Mouse (Mus musculus) heart, embryonic 16.5 days (tissue): ENCODE data around the gene Fam241b. TPM values are rescaled to one million over a fixed set of nuclear protein-coding genes. Genes with fewer than 3 reads are reported as not detected.

Source experiments
- polyA plus RNA-seq: library from polyadenylated mRNA; unstranded; fragments of >200 nt; fragmentation: Nextera tagmentation; extraction: Ambion mirVana; gene quantifications from 2 replicates; pipeline ENCODE4 v1.2.1, GENCODE M21; 2015

Gene Fam241b
- polyA plus RNA-seq, 1 experiment from 2014 or later: 4.5 TPM

Other genes starting within 250 kb of the Fam241b start
- gene Col13a1, start 164.8 kb downstream of the Fam241b start, polyA plus RNA-seq: 4.2 and 6.0 TPM in 2 replicates
- gene Neurog3, start 10.8 kb downstream of the Fam241b start, polyA plus RNA-seq: not detected in 2 replicates
- 10.9 and 16.2 TPM in 2 replicates for gene Tspan15, start 87.3 kb upstream of the Fam241b start, polyA plus RNA-seq
- gene Tacr2, start 108.5 kb upstream of the Fam241b start, polyA plus RNA-seq: 0.05 TPM in 1 of 2 replicates, not detected in the other
- gene Hk1, start 236.0 kb upstream of the Fam241b start, polyA plus RNA-seq: 232 and 240 TPM in 2 replicates